Mouse (Mus musculus) adrenal gland (tissue): Measurements from ENCODE around the gene Gm21812.
"Not testable (repeated sequence)": the region's sequence is repeated elsewhere in the genome, so short reads cannot be mapped to it uniquely, and the experiment has no call there.

Experiments
- intact Hi-C: fragments of 180-260 bp; cut with DNase I; formaldehyde crosslinking; loops from one replicate; pipeline ENCODE4 v1.15.1; 2025
- long read RNA-seq, 2 experiments: library from polyadenylated mRNA; unstranded; transcript quantifications; one replicate each; pipeline ENCODE4 v2.0.0; 2020; ENCODE audit warnings: borderline replicate concordance in 1 of 2; ENCODE audit not compliant: insufficient replicate concordance in 1 of 2

Gm21812 gene
- long read RNA-seq, experiment 1, result 0 reads
- long read RNA-seq, experiment 2, result 0 reads

GRCm38 (mm10) chrY:9347084-9347483 lies at the start of gene Gm21812:
TSS of gene Gm21812 (minus strand) at chrY:9347184.
- intact Hi-C loops, result not testable (repeated sequence)
